Mouse (Mus musculus): ENCODE measurements around the gene Cnih4. TPM values are rescaled to one million over a fixed set of nuclear protein-coding genes. Genes with fewer than 3 reads are reported as not detected.

The Cnih4 gene
- 10 to 100 TPM; 27.8 to 32.6 (median 29.1) TPM for total RNA-seq (2022)

DNA sequence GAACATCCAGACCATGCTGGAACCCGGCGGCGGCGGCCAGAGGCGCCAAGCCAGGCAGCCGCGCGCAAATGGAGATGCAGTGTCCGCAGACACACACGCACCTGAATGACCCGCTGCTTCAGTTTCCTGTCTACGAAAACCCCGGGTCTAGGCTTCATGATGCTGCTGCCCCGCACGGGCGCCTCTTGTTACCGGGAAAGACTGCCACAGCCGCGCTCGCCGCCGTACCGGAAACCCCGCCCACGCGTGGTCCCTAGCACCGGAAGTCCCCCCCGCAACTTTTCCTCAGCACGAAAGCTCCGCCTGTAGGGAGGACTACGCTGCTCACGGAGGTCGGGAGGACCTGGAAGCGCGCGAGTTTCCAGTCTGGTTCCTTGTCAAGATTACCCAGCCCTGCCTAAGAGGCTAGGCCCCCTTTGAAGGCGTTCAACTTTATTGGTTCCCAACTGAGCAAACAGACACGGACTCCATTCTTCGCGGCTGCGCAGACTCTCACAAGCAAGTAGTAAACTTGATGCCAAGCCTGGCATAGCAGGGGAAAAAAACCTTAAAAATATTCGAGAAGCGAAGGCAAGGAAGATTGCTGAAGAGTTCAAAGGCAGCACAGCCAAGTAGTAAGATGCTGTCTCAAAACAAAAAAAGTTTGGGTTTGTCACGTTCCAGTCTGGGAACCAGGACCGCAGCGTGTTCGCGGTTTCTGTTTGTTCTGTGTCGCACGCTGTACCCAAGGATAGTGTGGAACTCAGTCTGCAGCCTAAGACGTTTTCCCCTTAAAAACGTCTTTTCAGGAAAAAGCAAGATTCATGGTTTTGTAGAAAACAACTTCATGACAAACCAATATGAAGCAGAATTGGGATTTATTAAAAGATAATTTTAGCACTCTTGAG is at the start of gene Cnih4, which contains the start of gene Nvl:
Cnih4 (plus strand) TSS at position 744 of the 887 bp plus-strand sequence.
Nvl (minus strand) TSS at position 255 of the 887 bp plus-strand sequence.
- DNase-seq (ENCODE audit: low spot score in 2 of 2), result peak; percentile 89 to 92

DNA sequence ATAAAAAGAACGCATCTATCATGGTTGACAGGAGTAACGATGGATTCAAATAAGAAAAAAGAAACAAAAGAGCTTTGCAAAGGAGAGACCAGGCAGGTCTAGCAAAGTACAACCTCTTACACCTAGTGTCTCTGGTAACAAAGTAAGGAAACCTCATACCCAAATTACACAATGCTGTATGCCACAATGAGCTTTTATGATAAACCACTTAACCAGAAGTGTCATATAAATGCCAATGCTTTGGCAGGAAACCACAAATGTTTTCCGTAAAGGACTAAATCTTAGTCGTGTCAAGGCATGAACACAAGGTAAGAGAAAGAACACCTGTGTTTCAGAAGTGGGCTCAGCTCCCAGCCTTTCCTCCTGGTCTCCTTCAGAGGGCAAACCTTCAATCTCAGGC is 27.4 kb upstream of the Cnih4 start:
- DNase-seq (ENCODE audit: low spot score in 2 of 2), result no peak

DNA sequence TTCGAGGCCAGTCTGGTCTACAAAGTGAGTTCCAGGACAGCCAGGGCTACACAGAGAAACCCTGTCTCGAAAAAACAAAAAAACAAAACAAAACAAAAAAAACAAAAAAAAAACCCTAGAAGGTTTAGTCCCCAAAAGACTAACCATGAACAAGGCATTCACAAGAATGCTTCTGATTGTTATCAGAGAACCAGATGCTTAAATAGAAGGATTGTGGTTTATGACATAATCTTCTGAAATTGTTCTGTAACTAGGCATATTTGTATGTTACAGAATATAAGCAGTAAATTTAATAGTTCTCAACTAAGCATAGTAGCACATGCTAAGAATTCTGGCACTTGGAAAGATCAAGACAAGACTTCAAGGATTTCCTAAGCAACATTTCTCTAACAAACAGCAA is 20.3 kb upstream of the Cnih4 start:
- no peak for DNase-seq (ENCODE audit: low spot score in 2 of 2)

DNA sequence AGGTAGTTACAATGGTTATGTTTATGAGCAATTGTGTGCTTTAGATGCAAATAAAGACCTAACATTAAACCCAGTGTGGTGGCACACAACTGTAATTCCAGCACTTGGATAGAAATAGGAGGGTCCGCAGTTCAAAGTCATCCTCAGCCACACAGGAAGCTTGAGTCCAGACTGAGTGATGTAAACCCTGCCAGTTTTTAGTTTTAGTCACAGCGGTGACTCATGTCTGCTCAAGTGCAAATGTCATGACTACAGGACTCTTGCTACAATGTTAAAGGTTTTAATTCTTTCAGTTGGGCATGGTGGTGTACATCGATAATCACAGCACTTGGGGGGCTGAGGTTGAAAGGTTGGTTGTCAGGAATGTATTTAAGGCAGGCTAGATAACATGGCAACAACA is 18.6 kb upstream of the Cnih4 start:
- DNase-seq (ENCODE audit: low spot score in 2 of 2), result no peak

DNA sequence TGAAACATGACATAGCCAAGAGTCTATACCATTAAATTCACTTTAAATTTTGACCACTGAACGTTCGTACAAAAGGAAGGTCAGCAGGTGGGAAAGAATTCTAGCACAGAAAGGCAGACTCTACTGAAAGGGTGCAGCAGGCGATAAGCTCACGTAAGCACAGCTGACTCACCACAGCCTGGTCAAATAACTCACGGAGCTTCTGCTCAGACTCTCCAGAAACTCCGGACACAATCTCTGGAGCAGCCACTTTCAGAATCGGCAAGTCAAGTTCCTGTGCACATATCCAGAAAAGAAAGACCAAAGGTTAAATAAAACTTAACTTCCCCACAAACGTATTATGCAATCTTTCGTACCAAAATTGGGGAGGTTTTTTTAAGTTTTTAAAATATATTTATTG is 17.7 kb upstream of the Cnih4 start:
- no peak for DNase-seq (ENCODE audit: low spot score in 2 of 2)

DNA sequence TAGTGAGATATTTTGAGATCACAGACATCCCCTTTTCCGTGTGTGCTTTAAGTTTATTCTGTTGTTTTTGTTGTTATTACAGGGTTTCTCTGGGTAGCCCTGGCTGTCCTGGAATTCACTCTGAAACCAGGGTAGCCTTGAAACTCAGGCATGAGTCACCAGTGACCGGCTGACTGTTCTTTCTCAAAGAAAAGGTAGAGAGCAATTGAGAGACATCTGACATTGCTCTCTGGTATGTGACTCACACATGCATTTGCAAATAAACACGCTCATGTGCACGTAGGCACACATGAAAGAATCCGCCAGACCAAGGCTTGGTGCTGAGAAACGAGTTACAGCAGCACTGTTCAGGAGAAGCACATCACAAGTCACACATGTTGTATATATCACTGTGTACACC is 12.6 kb upstream of the Cnih4 start:
- DNase-seq (ENCODE audit: low spot score in 2 of 2), result no peak

DNA sequence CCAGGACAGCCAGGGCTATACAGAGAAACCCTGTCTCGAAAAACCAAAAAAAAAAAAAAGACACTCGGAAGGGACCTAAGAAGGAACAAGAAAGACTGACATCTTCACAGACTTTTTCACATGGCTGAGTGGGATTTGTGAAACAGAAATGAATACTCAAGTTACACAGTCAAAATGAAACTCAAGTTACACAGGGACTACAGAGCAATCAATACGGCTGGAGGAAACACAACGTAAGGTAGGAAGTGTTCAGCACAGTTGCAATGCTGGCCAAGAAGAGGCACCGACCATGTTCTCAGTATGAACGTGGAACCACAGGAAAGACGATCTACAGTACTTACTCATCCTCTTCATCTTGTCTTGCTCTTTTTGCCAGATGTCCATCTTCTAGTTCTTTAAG is 5.8 kb upstream of the Cnih4 start:
- DNase-seq (ENCODE audit: low spot score in 2 of 2), result no peak

DNA sequence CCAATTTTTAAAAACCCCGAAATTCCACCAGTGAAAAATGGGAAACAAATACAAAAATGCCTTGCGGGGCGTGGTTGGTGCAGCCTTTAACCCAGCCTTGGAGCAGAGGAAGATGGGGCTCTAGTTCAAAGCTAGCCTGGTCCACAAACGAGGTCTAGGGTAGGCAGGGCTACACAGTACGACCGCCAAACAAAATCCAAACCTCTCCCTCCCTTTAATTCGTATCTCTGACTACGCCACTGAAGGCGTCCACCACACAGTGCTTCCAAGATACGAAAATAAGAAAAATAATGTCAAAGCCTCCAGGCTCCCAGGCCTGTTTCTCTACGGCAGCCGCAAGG is 914 bp upstream of the Cnih4 start:
- no peak for DNase-seq (ENCODE audit: low spot score in 2 of 2)

DNA sequence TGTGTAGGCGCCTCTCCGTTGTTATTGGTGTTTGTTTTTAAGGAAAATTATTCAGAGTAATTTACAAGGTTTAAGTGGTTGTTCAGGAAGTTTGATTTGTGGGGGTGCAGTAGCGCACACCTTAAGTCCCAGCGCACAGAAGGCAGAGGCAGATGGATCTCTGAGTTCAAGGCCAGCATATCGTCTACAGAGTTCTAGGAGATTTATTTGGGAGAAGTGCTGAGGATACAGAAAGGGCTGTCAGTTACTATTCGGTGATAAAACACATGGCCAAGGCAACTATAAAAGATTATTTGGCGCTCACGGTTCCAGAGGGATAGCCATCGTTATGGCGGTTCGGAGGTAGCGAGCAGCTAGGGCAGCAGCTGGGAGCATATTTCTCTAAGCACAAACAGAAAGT is 473 bp downstream of the Cnih4 start:
- DNase-seq (ENCODE audit: low spot score in 2 of 2), result no peak

DNA sequence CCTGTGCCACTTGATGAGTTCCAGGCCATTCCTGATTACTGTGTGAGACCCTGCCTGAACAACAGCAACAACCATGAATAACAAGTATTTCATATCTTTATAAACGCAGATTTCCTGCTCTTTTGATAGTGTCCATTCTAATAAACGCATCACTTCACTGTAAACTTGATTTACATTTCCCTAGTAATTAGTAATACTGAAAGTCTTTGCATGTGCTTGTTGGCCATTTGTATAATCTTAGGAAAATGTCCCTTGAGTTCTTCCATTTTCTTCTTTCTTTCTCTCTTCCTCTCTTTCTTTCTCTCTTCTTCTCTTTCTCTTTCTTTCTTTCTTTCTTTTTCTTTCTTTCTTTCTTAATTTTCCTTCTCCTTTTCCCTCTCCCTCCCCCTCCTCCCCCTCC is 1.7 kb downstream of the Cnih4 start:
- DNase-seq (ENCODE audit: low spot score in 2 of 2), result no peak

DNA sequence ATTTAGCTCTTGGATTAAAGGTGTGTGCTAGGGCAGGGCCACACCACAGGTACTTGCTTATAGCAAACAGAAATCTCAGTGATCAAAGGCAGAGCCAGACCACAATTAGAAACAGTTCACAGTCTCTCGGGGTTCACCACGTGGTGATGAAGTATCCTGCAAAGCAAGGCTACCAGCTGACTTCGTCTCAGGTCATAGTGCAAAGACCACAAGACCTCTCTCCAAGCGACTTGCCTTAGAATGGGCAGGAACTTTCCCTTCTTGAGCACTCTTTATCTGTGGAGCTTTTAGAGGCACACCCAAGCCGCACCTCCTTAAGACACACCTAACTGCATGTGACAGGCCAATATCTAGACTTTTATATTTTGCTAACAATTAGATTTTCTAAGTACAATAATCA is 4.0 kb downstream of the Cnih4 start:
- DNase-seq (ENCODE audit: low spot score in 2 of 2), result no peak

DNA sequence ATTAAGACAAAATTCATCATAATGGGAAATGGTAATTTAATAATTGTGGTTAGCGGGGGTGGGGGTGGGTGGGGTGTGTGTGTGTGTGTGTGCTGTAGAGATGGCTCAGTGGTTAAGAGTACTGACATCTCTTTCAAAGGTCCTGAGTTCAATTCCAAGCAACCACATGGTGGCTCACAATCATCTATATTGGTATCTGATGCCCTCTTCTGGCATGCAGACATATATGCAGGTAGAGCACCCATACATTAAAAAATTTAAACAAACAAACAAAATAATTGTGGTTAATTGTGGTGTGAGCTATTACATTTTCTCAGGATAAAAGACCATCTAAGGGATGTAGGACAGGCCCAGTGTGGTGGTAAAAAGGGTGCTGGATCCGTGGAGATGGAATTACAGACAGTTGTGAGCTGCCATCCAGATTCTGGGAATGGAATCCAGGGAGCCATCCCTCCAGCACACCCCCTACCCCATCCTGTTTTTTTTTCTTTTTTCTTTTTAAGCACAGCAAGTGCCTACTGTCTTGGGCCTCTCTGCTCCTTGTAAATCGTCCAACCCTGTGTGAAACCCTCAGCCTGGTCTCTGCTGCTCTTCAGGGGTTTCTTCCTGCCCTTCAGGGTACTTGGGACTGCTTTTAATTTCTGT is 5.0 kb downstream of the Cnih4 start:
- DNase-seq (ENCODE audit: low spot score in 2 of 2), result no peak

DNA sequence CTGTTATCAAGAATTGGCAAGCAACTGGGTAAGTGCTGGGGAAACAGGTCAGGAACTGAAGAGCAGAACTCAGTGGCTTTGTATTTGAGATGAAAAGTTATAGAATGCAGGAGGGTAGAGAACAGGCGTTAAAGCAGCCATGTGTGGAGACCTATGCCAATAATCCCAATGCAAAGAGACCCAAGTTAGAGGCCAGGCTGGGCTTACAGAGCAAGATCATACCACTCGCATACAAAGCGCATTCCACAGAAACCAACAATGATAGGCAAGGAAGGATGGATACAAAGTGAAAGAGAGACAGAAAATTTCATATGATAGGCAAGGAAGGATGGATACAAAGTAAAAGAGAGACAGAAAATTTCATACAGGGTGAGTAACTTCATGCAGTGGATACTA is 5.9 kb downstream of the Cnih4 start:
- DNase-seq (ENCODE audit: low spot score in 2 of 2), result no peak

DNA sequence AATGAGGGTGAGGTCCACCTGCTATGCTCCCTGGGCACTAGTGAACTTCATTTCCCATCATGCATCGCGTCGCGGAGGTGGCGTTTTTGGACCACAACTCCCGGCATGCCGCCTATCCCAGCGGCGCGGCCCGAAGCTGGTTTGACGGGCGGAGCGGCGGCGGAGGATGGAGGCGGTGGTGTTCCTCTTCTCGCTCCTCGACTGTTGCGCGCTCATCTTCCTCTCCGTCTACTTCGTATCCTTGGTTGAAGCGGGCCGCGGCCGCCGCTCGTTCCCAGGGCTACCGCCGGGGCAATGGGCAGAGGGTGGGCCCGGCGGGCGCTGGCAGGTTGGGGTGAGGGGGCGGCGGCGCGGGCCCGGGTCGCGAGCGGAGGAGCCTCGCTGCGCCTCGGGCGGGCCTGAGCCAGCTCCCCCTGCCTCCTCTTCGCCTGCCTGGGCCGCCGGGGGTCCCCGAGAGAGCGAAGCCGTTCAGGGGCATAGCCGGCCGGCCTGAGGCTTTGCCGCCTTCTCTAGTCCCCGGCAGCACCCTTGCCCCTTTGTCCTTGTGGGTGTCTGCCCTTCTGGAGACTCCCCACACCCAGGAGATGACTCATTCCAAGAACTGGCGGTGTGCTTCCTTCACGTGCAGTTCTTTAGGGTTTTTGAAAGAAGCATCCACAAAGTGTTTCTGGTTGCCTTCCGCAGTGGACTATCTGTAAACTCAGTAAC is 6.5 kb downstream of the Cnih4 start:
- DNase-seq (ENCODE audit: low spot score in 2 of 2), result peak; percentile 79 to 91

DNA sequence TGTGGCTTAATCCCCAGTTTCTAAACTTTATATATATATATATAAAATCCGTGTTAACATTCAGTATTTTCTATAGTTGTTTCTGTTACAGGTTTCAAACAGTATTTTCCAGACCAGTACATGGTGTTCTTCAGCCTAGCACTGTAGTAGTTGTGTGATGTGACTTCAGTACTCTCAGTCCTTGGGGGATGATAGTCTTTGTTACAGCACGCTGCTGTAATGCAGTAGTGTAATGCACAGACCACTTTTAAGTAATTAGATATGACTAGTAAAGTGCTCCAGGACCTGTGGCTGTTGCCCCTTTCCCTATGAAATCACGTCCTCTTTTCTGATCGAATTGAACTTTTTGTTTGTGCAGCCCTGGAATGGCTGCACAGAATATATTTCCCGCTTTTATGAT is 7.0 kb downstream of the Cnih4 start:
- no peak for DNase-seq (ENCODE audit: low spot score in 2 of 2)

DNA sequence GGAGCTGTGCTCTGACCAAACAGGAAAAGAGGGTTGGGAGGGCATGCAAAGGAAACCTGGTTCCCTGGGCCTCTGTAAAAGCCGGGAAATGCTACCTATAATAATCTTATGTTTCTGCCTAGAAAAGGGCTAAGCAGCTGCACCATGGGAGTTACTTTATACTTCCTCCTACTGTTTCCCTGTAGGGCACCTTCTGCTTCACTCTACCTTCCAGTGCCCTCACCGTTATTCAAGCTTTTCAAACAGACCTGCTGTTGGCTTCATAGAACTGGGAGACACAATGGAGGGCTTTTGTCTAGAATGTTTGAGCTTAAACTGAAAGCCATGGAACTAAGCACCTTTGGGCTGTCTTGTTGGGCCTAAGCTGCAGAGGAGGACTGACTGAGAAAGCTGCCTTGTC is 23.3 kb downstream of the Cnih4 start:
- DNase-seq (ENCODE audit: low spot score in 2 of 2), result no peak

DNA sequence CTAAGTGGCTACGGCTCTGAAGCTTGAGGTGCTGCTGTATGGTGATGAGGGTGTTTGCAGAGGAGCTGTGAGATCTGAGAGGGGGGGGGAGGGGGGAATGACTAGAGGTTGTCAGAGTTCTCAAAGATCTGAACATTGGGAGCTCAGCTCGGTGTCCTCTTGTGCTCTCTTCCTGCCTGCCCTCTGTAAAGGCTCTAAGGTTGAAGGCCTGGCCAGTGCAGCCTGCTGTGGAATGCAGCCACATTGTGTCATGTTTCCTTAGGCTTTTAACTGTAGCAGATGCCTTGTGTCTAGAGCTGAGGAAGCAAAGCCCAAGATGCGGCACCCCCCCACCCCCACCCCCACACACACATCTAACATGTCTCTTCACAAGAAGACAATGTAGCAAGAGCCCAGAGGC is 23.9 kb downstream of the Cnih4 start:
- no peak for DNase-seq (ENCODE audit: low spot score in 2 of 2)

DNA sequence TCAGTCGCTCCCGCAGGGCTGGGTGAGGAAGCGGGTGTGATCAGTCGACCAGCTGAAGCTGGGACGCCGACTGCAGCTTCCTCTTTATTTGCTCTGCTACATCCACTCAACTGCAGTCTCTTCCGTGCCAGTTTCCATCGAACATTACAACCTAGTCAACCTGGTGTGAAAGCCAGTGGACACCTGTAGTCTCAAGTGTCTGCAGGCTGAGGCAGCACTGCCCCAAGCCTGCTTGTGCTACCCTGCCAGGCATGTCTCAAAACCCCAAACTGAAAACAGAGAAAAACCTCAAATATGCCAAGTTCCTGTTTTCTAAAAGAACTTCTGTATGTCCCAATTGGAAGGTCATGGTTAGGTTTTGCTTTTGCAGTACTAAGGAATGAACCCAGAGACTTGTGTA is 25.7 kb downstream of the Cnih4 start:
- DNase-seq (ENCODE audit: low spot score in 2 of 2), result no peak

DNA sequence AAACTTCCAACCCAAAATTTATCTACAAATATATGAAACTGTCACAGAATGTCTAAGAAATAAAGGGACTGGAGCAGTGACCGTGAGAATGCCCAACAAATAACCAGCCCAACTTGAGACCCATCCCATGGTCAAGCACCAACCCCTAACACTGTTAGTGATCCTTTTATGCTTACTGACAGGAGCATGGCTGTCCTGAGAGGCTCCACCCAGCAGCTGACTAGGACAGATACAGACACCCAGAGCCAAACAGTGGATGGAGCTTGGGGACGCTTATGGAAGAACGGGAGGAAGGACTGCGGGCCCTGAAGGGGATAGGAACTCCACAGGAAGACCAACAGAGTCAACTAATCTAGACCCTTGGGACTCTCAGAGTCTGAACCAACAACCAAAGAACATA is 44.4 kb downstream of the Cnih4 start:
- DNase-seq (ENCODE audit: low spot score in 2 of 2), result no peak

DNA sequence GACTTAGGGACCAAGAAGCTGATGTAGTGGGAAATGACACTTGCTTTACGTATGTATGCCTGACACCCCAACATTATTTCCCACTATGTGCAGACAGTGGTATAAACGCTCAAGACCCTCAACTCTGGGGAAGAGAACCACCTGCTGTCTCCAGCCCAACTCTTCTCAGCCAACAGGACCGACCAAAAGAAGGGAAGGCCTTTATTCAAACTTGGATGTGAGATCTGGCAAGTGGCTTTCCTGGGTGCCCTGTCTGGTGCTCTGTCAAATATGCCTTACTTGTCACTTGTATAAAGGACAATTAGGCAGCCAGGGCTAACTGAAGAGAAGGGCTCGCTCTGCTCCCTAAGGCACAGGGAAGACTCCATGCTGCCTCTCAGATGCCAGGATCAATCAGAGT is 55.0 kb downstream of the Cnih4 start:
- no peak for DNase-seq (ENCODE audit: low spot score in 2 of 2)

DNA sequence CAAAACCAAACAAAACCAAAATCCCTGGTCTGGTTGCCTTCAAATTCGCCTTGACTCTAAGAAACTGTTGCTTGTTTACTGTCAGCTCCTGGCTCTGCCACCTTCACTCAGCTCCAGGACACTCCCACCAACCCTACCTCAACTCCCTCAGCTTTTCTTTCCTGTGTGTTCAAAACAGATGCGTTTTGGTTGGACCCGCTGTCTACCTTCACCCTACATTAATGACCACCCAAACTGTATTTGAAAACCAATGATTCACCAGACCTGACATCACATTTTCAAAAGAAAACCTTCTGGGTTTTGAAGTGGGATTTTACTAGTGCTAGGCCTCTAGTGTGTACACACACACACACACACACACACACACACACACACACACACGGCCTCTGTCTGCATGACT is 65.7 kb downstream of the Cnih4 start:
- DNase-seq (ENCODE audit: low spot score in 2 of 2), result no peak

DNA sequence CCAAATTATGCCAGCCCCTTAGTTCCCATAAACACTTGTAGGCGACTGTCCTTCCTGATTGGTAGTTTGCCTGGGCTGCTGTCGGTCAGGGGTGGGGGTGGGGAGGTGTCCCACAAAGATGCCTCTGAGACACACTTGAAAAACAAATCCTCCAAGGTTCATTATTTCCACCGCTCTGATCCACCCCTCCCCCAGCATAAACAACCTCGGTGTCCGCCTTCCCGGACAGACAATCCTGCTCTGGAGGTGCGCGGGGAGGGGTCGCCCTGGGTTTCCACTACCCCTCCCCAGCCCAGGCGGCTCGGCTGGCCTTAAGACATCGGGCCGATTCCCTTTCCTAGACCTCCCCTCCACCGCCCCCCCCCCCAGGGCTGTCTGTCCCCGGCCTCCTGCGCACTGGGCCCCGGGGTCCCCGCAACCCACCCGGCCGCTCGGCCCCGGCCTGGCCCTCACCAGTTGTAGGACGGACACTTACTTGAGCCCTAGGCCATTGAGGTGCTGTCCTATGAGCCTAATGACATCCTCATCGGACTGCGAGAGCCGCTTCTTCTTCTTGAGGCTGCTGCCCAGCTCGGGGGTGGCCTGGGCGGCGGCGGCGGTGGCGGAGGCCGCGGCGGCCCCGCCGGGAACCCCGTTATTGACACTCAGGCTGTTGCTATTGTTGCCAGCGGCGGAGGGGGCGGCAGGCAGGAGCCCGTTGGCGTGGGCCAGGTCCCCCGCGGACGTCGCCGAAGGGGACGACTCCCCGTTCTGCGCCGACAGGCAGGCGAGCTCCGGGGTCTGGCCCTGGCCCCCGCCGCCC is 66.3 kb downstream of the Cnih4 start:
- DNase-seq (ENCODE audit: low spot score in 2 of 2), result no peak
